Mouse (Mus musculus): Measurements from ENCODE around the gene Tpi1.
"Not testable (repeated sequence)": the region's sequence is repeated elsewhere in the genome, so short reads cannot be mapped to it uniquely, and the experiment has no call there.

DNA sequence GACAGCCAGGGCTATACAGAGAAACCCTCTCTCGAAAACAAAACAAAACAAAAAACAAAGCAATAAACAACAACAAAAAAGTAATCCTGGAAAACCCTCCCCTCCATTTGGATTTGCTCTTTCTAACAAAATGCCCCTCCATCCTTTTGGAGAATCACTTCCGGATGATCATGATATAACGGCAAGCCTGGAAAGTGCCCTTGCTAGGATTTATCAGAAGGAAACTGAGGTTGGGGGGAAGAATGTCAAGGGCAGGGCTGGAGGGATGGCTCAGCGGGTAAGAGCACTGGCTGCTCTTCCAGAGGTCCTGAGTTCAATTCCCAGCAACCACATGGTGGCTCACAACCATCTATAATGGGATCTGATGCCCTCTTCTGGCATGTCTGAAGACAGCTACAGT, 10.4 kb downstream of the Tpi1 start:
- not testable (repeated sequence) for TF ChIP-seq CTCF (IDR thresholded peaks at IDR 0.05; ENCODE audit: borderline replicate concordance, control insufficient read depth, extremely low read depth, insufficient read depth, low read length, poor library complexity); POLR2A (IDR thresholded peaks at IDR 0.05; ENCODE audit: control insufficient read depth, extremely low read depth, insufficient read depth, low read length, poor library complexity)

Measured in thymus, adult 2 months (tissue).